Mouse (Mus musculus) midbrain, embryonic 15.5 days (tissue): ENCODE measurements around the gene Cyp4a14. TPM values are rescaled to one million over a fixed set of nuclear protein-coding genes. Genes with fewer than 3 reads are reported as not detected.
"Not testable (repeated sequence)": the region's sequence is repeated elsewhere in the genome, so short reads cannot be mapped to it uniquely, and the experiment has no call there.

Experiments used
- ATAC-seq: fragments of 200-750 bp; cut with Nextera tagmentation; replicated peaks from 2 replicates; pipeline ENCODE4 v1.8.0; 2017; ENCODE audit warnings: moderate TSS enrichment
- H3K27ac ChIP-seq: fragments of 300-500 bp; sonication (generic); 2 replicates; pipeline ENCODE4 v1.5.1; 2015; ENCODE audit warnings: mild to moderate bottlenecking, inconsistent platforms
- H3K27me3 ChIP-seq: fragments of 300-500 bp; sonication (generic); replicated peaks from 2 replicates; pipeline ENCODE4 v1.6.1; 2015; ENCODE audit warnings: inconsistent platforms
- H3K36me3 ChIP-seq: fragments of 300-500 bp; sonication (generic); replicated peaks from 2 replicates; pipeline ENCODE4 v1.6.1; 2015; ENCODE audit warnings: inconsistent platforms
- H3K4me1 ChIP-seq: fragments of 300-500 bp; sonication (generic); 2 replicates; pipeline ENCODE4 v1.6.1; 2015; ENCODE audit warnings: inconsistent platforms
- H3K4me2 ChIP-seq: fragments of 300-500 bp; sonication (generic); 2 replicates; pipeline ENCODE4 v1.6.1; 2015; ENCODE audit warnings: inconsistent platforms, mild to moderate bottlenecking, moderate library complexity
- H3K4me3 ChIP-seq: fragments of 300-500 bp; sonication (generic); 2 replicates; pipeline ENCODE4 v1.5.1; 2015; ENCODE audit warnings: mild to moderate bottlenecking, inconsistent platforms
- H3K9ac ChIP-seq: fragments of 300-500 bp; sonication (generic); 2 replicates; pipeline ENCODE4 v1.6.1; 2015; ENCODE audit warnings: mild to moderate bottlenecking, inconsistent platforms
- H3K9me3 ChIP-seq: fragments of 300-500 bp; sonication (generic); 2 replicates; pipeline ENCODE4 v1.6.1; 2016; ENCODE audit warnings: inconsistent platforms
- WGBS: fragments of 180-500 bp; shearing (Covaris S2); methylation state at CpG from one replicate; pipeline ENCODE4 v1.1.7; 2015; ENCODE audit warnings: mixed read lengths; 5-methylcytosine and 5-hydroxymethylcytosine counted together
- polyA plus RNA-seq: library from polyadenylated mRNA; unstranded; fragments of >200 nt; fragmentation: Nextera tagmentation; extraction: Ambion mirVana; gene quantifications from 2 replicates; pipeline ENCODE4 v1.2.1, GENCODE M21; 2015

Cyp4a14 gene
- polyA plus RNA-seq = not detected in 2 replicates

DNA sequence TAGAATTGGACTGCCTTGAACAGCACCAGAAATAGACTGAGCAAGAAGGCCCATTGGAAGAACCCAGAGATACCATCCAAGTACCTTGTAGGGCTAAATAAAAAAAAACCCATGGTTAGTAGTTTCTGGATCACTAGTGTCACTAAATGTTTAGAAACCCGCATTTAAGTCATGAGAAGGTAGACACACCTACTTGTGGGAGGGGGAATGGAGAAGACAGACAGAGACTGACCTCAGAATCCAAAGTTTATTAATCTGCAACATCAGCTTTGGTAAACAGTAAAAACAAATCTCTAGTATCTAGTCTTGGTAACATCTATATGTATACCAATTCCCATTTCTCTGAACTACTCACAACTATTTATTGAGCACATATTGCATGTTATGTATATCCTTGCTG, at the start of gene Cyp4a14:
Gene Cyp4a14 (minus strand): TSS at position 142 of the 400 bp plus-strand sequence.
- Histone ChIP-seq H3K27ac (no peak within 1 kb of the TSS), H3K4me3 (no peak within 1 kb of the TSS), H3K9ac (no peak within 1 kb of the TSS), H3K9me3 (no peaks in the 10 kb centered on the region), H3K36me3 (no peaks in the 10 kb centered on the region), H3K27me3 (no peaks in the 10 kb centered on the region), H3K4me1 (no peaks in the 10 kb centered on the region), H3K4me2 (no peak within 1 kb of the TSS)
- no peak for ATAC-seq
- WGBS = 84% methylated on average over 1 of the region's 1 CpGs

GRCm38 (mm10) chr4:115545101-115545500, 49.2 kb upstream of the Cyp4a14 start:
- no peak overlapping the region for H3K27ac ChIP-seq
- no peak overlapping the region for H3K9ac ChIP-seq
- no peaks in the 10 kb centered on the region for H3K9me3 ChIP-seq
- no peak overlapping the region for H3K4me3 ChIP-seq
- 22% methylated on average over 1 of the region's 1 CpGs for WGBS
- ATAC-seq = no peak
- H3K4me1 ChIP-seq = no peaks in the 10 kb centered on the region
- no peak overlapping the region for H3K4me2 ChIP-seq
- H3K27me3 ChIP-seq = no peaks in the 10 kb centered on the region
- no peaks in the 10 kb centered on the region for H3K36me3 ChIP-seq

- no peaks in the 10 kb centered on the region for H3K4me1 ChIP-seq
- no peak overlapping the region for H3K4me2 ChIP-seq
- H3K4me3 ChIP-seq = no peak overlapping the region
- H3K9me3 ChIP-seq = no peaks in the 10 kb centered on the region
- H3K27me3 ChIP-seq = no peaks in the 10 kb centered on the region
- no peak overlapping the region for H3K27ac ChIP-seq
- no peaks in the 10 kb centered on the region for H3K36me3 ChIP-seq
- H3K9ac ChIP-seq = no peak overlapping the region
- no peak for ATAC-seq
- WGBS = 95% methylated on average over 2 of the region's 2 CpGs
These were observed 25.8 kb upstream of the Cyp4a14 start for GRCm38 (mm10) chr4:115521766-115522165.

- Histone ChIP-seq H3K4me2 (no peak overlapping the region), H3K27ac (no peak overlapping the region), H3K27me3 (no peaks in the 10 kb centered on the region), H3K4me3 (no peak overlapping the region), H3K4me1 (no peaks in the 10 kb centered on the region), H3K9me3 (no peaks in the 10 kb centered on the region), H3K36me3 (no peaks in the 10 kb centered on the region), H3K9ac (no peak overlapping the region)
- 81% methylated on average over 4 of the region's 4 CpGs for WGBS
- no peak for ATAC-seq
These were observed 23.5 kb upstream of the Cyp4a14 start for GRCm38 (mm10) chr4:115519444-115519843.

- H3K9ac ChIP-seq, H3K27ac ChIP-seq, H3K9me3 ChIP-seq, H3K4me2 ChIP-seq, H3K4me3 ChIP-seq, H3K4me1 ChIP-seq, ATAC-seq, H3K27me3 ChIP-seq, H3K36me3 ChIP-seq: not testable (repeated sequence)
- 89% methylated on average over 5 of the region's 5 CpGs for WGBS
These were observed 22.1 kb upstream of the Cyp4a14 start, which contains the start of gene Cyp4a10 for GRCm38 (mm10) chr4:115518000-115518399. Gene Cyp4a10, plus strand, starts transcription at chr4:115518264.

GRCm38 (mm10) chr4:115513964-115514363, 18.0 kb upstream of the Cyp4a14 start:
- H3K4me2 ChIP-seq, H3K9me3 ChIP-seq, H3K27me3 ChIP-seq, H3K27ac ChIP-seq, H3K4me3 ChIP-seq, ATAC-seq, H3K36me3 ChIP-seq, H3K9ac ChIP-seq, H3K4me1 ChIP-seq: not testable (repeated sequence)

DNA sequence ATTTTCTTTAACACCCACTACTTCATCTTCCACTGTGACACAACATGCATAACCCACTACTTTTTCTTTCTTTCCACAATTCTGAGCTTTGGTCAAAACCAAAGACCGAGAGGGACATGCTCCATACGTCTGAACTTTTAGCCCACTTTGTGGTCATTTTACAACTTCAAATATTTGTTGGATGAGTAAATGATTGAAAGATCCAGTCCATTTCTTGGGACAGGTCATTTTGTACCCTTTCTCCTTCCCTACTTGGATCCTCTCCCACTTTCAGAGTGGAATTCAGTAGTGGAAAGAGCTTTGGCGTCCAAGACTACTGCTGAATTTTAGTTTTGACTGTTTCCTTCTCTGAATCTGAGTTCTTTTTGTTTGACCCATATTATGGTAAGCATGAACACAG, 1.5 kb upstream of the Cyp4a14 start:
- no peak for ATAC-seq
- H3K4me1 ChIP-seq = no peaks in the 10 kb centered on the region
- H3K4me2 ChIP-seq = no peak overlapping the region
- no peaks in the 10 kb centered on the region for H3K27me3 ChIP-seq
- H3K9me3 ChIP-seq = no peaks in the 10 kb centered on the region
- no peak overlapping the region for H3K9ac ChIP-seq
- H3K4me3 ChIP-seq = no peak overlapping the region
- 90% methylated on average over 3 of the region's 3 CpGs for WGBS
- no peak overlapping the region for H3K27ac ChIP-seq
- no peaks in the 10 kb centered on the region for H3K36me3 ChIP-seq

GRCm38 (mm10) chr4:115481006-115481652, 14.8 kb downstream of the Cyp4a14 start:
- no peak overlapping the region for H3K4me2 ChIP-seq
- no peaks in the 10 kb centered on the region for H3K36me3 ChIP-seq
- ATAC-seq = no peak
- no peaks in the 10 kb centered on the region for H3K27me3 ChIP-seq
- no peak overlapping the region for H3K9ac ChIP-seq
- no peaks in the 10 kb centered on the region for H3K4me1 ChIP-seq
- H3K27ac ChIP-seq = no peak overlapping the region
- 73% methylated on average over 6 of the region's 6 CpGs for WGBS
- H3K9me3 ChIP-seq = no peaks in the 10 kb centered on the region
- no peak overlapping the region for H3K4me3 ChIP-seq

GRCm38 (mm10) chr4:115476051-115476450, 19.9 kb downstream of the Cyp4a14 start:
- not testable (repeated sequence) for H3K4me1 ChIP-seq, H3K9ac ChIP-seq, H3K4me3 ChIP-seq, H3K9me3 ChIP-seq, H3K4me2 ChIP-seq, H3K36me3 ChIP-seq, H3K27ac ChIP-seq, ATAC-seq, H3K27me3 ChIP-seq

- not testable (repeated sequence) for H3K27ac ChIP-seq, H3K4me3 ChIP-seq, H3K9ac ChIP-seq, H3K9me3 ChIP-seq, H3K4me2 ChIP-seq, H3K27me3 ChIP-seq, ATAC-seq, H3K4me1 ChIP-seq, H3K36me3 ChIP-seq
- WGBS = 76% methylated on average over 3 of the region's 3 CpGs
These were observed 22.4 kb downstream of the Cyp4a14 start for GRCm38 (mm10) chr4:115473585-115473984.

- H3K36me3 ChIP-seq = no peaks in the 10 kb centered on the region
- 80% methylated on average over 3 of the region's 3 CpGs for WGBS
- no peaks in the 10 kb centered on the region for H3K4me1 ChIP-seq
- no peak within 1 kb of the TSS for H3K4me3 ChIP-seq
- H3K27me3 ChIP-seq = no peaks in the 10 kb centered on the region
- H3K9ac ChIP-seq = no peak within 1 kb of the TSS
- no peaks in the 10 kb centered on the region for H3K9me3 ChIP-seq
- H3K4me2 ChIP-seq = no peak within 1 kb of the TSS
- no peak for ATAC-seq
- no peak within 1 kb of the TSS for H3K27ac ChIP-seq
These were observed 43.6 kb downstream of the Cyp4a14 start, which contains the start of gene Cyp4a30b for GRCm38 (mm10) chr4:115452304-115452703. Gene Cyp4a30b, plus strand, starts transcription at chr4:115452604.

GRCm38 (mm10) chr4:115450577-115451137, 45.3 kb downstream of the Cyp4a14 start:
- ATAC-seq = no peak
- Histone ChIP-seq H3K36me3 (no peaks in the 10 kb centered on the region), H3K9ac (no peak overlapping the region), H3K4me1 (no peaks in the 10 kb centered on the region), H3K9me3 (no peaks in the 10 kb centered on the region), H3K27ac (no peak overlapping the region), H3K4me3 (no peak overlapping the region), H3K4me2 (no peak overlapping the region), H3K27me3 (no peaks in the 10 kb centered on the region)
- WGBS = 65% methylated on average over 3 of the region's 3 CpGs
